Mouse (Mus musculus): ENCODE results near the gene Tas1r3. TPM values are rescaled to one million over a fixed set of nuclear protein-coding genes. Genes with fewer than 3 reads are reported as not detected.

Gene Tas1r3
- 0.29 and 0.43 TPM in 2 replicates for polyA plus RNA-seq (2016; fragmentation: Nextera tagmentation; extraction: Ambion mirVana)

GRCm38 (mm10) chr4:155863001-155863400 lies at the start of gene Tas1r3:
TSS of gene Tas1r3 (minus strand) at chr4:155863362.
- Histone ChIP-seq H3K4me3 (no peak within 1 kb of the TSS), H3K27me3 (replicated peaks; ENCODE audit: low read depth, poor library complexity, severe bottlenecking) (no peaks in the 10 kb centered on the region), H3K36me3 (replicated peaks) (peaks cover 66% of the 10 kb centered on the region), H3K9me3 (no peaks in the 10 kb centered on the region), H3K27ac (replicated peaks) (no peak within 1 kb of the TSS), H3K4me1 (no peaks in the 10 kb centered on the region)
- no peak for DNase-seq (ENCODE audit: low spot score)
- 81% methylated on average over 5 of the region's 5 CpGs for WGBS

- H3K27ac ChIP-seq (replicated peaks), result no peak overlapping the region
- H3K4me1 ChIP-seq, result no peaks in the 10 kb centered on the region; the same call in 1 of the 2 replicates
- no peak for DNase-seq (ENCODE audit: low spot score)
- WGBS, result 90% methylated on average over 4 of the region's 4 CpGs
- H3K36me3 ChIP-seq (replicated peaks), result peaks cover 37% of the 10 kb centered on the region
- no peaks in the 10 kb centered on the region for H3K27me3 ChIP-seq (replicated peaks; ENCODE audit: low read depth, poor library complexity, severe bottlenecking)
- no peak overlapping the region for H3K4me3 ChIP-seq
- no peaks in the 10 kb centered on the region for H3K9me3 ChIP-seq
Measured at GRCm38 (mm10) chr4:155908751-155909150, 45.6 kb upstream of the Tas1r3 start.

DNA sequence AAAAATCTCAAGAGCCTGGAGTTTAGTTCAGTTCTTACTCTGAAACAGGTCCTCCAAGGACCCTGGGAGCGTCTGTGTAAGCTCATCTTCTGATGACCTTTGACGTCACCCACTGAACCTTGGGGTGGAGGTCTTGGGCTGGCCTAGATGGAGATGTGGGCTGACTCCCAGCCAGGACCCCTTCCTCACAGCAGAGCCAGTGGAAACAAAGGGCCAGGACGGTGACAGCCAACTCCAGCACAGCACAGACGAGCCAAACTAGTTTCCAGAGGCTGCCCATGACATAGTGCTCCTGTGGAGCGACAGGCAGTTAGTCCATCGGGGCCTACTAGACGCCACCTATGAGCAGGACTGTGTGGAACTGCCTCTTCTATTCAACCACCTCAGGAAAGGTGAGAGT lies 45.1 kb upstream of the Tas1r3 start:
- Histone ChIP-seq H3K27ac (replicated peaks) (no peak overlapping the region), H3K9me3 (no peaks in the 10 kb centered on the region), H3K27me3 (replicated peaks; ENCODE audit: low read depth, poor library complexity, severe bottlenecking) (no peaks in the 10 kb centered on the region), H3K36me3 (replicated peaks) (peaks cover 41% of the 10 kb centered on the region), H3K4me1 (no peaks in the 10 kb centered on the region; the same call in 1 of the 2 replicates), H3K4me3 (no peak overlapping the region)
- no peak for DNase-seq (ENCODE audit: low spot score)
- WGBS, result 79% methylated on average over 7 of the region's 7 CpGs

DNA sequence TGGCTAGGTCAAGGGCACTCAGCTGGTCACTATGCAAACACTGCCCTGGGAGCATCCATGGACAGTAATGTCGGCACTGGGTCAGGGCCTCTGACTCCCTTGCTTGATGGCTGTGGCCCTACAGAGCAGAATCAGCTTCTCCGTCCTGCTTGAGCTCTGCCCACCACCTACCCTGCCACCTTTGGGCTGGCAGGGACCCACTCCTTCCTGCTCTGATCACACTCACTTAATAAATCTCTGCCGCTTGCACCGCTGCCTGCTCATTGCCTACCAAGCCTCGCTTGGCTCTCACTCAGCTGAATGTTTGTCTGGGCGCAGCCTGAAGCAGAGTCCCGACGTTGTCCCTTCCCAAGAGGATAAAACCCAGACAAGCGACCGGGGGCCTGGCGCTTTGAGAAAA lies 43.8 kb upstream of the Tas1r3 start:
- Histone ChIP-seq H3K4me1 (no peaks in the 10 kb centered on the region; the same call in 1 of the 2 replicates), H3K9me3 (no peaks in the 10 kb centered on the region), H3K27me3 (replicated peaks; ENCODE audit: low read depth, poor library complexity, severe bottlenecking) (no peaks in the 10 kb centered on the region), H3K4me3 (no peak overlapping the region), H3K27ac (replicated peaks) (no peak overlapping the region), H3K36me3 (replicated peaks) (peaks cover 54% of the 10 kb centered on the region)
- WGBS, result 87% methylated on average over 11 of the region's 11 CpGs
- no peak for DNase-seq (ENCODE audit: low spot score)

GRCm38 (mm10) chr4:155906125-155906524 lies 43.0 kb upstream of the Tas1r3 start:
- no peak for DNase-seq (ENCODE audit: low spot score)
- Histone ChIP-seq H3K4me1 (no peaks in the 10 kb centered on the region; the same call in 1 of the 2 replicates), H3K36me3 (replicated peaks) (peaks cover 63% of the 10 kb centered on the region), H3K27me3 (replicated peaks; ENCODE audit: low read depth, poor library complexity, severe bottlenecking) (no peaks in the 10 kb centered on the region), H3K4me3 (no peak overlapping the region), H3K9me3 (no peaks in the 10 kb centered on the region), H3K27ac (replicated peaks) (no peak overlapping the region)
- 83% methylated on average over 9 of the region's 9 CpGs for WGBS

DNA sequence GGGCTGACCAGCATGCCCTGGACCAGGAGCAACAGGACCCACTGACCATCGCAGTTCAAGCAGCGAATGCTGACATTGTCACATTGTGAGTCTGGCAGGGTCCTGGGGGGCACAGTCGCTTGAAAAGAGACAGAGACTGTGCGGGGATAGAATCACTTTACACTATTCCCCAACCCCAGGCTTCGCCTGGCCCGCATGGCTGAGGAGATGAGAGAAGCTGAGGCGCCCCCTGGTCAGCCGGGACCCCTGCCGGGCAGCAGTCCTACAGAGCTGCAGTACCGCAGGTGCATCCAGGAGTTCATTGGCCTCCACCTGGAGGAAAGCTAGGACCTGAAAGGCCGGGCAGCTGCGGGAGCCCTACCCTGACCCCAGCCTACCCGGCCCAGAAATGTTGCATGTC lies 42.5 kb upstream of the Tas1r3 start:
- WGBS, result 85% methylated on average over 13 of the region's 13 CpGs
- H3K27ac ChIP-seq (replicated peaks), result no peak overlapping the region
- no peak overlapping the region for H3K4me3 ChIP-seq
- peaks cover 68% of the 10 kb centered on the region for H3K36me3 ChIP-seq (replicated peaks)
- H3K9me3 ChIP-seq, result no peaks in the 10 kb centered on the region
- no peaks in the 10 kb centered on the region; the same call in 1 of the 2 replicates for H3K4me1 ChIP-seq
- H3K27me3 ChIP-seq (replicated peaks; ENCODE audit: low read depth, poor library complexity, severe bottlenecking), result no peaks in the 10 kb centered on the region
- no peak for DNase-seq (ENCODE audit: low spot score)

- Histone ChIP-seq H3K4me1 (no peaks in the 10 kb centered on the region; the same call in 1 of the 2 replicates), H3K4me3 (no peak overlapping the region), H3K36me3 (replicated peaks) (peaks cover 79% of the 10 kb centered on the region), H3K9me3 (no peaks in the 10 kb centered on the region), H3K27ac (replicated peaks) (no peak overlapping the region), H3K27me3 (replicated peaks; ENCODE audit: low read depth, poor library complexity, severe bottlenecking) (no peaks in the 10 kb centered on the region)
- WGBS, result 88% methylated on average over 13 of the region's 13 CpGs
- no peak for DNase-seq (ENCODE audit: low spot score)
Measured at GRCm38 (mm10) chr4:155904318-155905102, 41.3 kb upstream of the Tas1r3 start.

DNA sequence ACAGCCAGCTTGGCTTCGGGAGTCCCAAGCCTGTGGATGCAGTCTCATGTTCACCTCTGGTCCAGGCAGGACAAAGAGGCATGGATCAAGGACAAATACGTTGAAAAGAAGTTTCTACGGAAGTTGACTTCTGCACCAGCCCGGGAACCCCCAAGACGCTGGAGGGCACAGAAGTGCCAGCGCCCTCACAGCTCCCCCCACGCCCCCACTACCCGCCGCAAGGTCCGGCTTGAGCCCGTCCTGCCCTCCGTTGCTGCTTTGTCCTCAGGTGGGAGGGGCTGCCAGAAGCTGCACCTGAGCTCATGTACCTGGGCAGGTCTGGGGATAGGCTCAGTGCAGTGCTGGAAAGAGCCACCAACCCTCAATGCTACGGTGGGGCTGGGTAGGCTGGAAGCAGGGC lies 40.1 kb upstream of the Tas1r3 start:
- Histone ChIP-seq H3K4me3 (no peak overlapping the region), H3K9me3 (no peaks in the 10 kb centered on the region), H3K4me1 (no peaks in the 10 kb centered on the region; the same call in 1 of the 2 replicates), H3K27me3 (replicated peaks; ENCODE audit: low read depth, poor library complexity, severe bottlenecking) (no peaks in the 10 kb centered on the region), H3K36me3 (replicated peaks) (peaks cover 92% of the 10 kb centered on the region), H3K27ac (replicated peaks) (no peak overlapping the region)
- no peak for DNase-seq (ENCODE audit: low spot score)
- WGBS, result 93% methylated on average over 13 of the region's 13 CpGs

- DNase-seq (ENCODE audit: low spot score), result no peak
- H3K4me3 ChIP-seq, result no peak overlapping the region
- H3K9me3 ChIP-seq, result no peaks in the 10 kb centered on the region
- no peaks in the 10 kb centered on the region for H3K27me3 ChIP-seq (replicated peaks; ENCODE audit: low read depth, poor library complexity, severe bottlenecking)
- H3K36me3 ChIP-seq (replicated peaks), result peaks cover 95% of the 10 kb centered on the region
- 89% methylated on average over 3 of the region's 3 CpGs for WGBS
- H3K27ac ChIP-seq (replicated peaks), result no peak overlapping the region
- no peaks in the 10 kb centered on the region; the same call in 1 of the 2 replicates for H3K4me1 ChIP-seq
Measured at GRCm38 (mm10) chr4:155901205-155901604, 38.0 kb upstream of the Tas1r3 start.

GRCm38 (mm10) chr4:155899355-155899754 lies 36.2 kb upstream of the Tas1r3 start:
- Histone ChIP-seq H3K36me3 (replicated peaks) (peaks cover 82% of the 10 kb centered on the region), H3K9me3 (no peaks in the 10 kb centered on the region), H3K27me3 (replicated peaks; ENCODE audit: low read depth, poor library complexity, severe bottlenecking) (no peaks in the 10 kb centered on the region), H3K4me3 (no peak overlapping the region), H3K4me1 (peaks cover 12% of the 10 kb centered on the region), H3K27ac (replicated peaks) (no peak overlapping the region)
- no peak for DNase-seq (ENCODE audit: low spot score)
- 94% methylated on average over 7 of the region's 7 CpGs for WGBS

DNA sequence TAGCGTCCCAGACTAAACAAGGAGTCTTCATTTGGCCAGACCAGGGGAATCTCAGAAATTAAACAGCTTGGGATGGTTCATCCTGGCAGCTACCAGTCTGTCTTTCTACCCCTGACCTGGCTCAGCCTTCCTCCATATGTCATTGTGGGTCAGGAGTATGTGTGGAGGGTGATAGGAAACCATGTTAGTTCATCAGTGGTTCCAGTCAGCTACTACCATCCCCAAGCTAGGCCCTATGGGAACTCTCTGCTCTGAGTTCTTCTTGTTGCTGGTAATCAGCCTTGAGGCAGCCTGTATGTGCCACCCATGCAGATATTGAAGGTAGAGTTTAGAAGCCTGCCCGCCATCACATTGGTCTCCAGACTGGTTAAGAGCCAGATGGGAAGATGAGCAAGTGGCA lies 35.2 kb upstream of the Tas1r3 start:
- Histone ChIP-seq H3K27ac (replicated peaks) (no peak overlapping the region), H3K4me3 (no peak overlapping the region), H3K27me3 (replicated peaks; ENCODE audit: low read depth, poor library complexity, severe bottlenecking) (no peaks in the 10 kb centered on the region), H3K4me1 (peaks cover 23% of the 10 kb centered on the region), H3K36me3 (replicated peaks) (peaks cover 72% of the 10 kb centered on the region), H3K9me3 (no peaks in the 10 kb centered on the region)
- DNase-seq (ENCODE audit: low spot score), result no peak
- WGBS, result 91% methylated on average over 2 of the region's 2 CpGs

- H3K36me3 ChIP-seq (replicated peaks), result peaks cover 53% of the 10 kb centered on the region
- peaks cover 33% of the 10 kb centered on the region for H3K4me1 ChIP-seq
- H3K27me3 ChIP-seq (replicated peaks; ENCODE audit: low read depth, poor library complexity, severe bottlenecking), result no peaks in the 10 kb centered on the region
- no peaks in the 10 kb centered on the region for H3K9me3 ChIP-seq
- H3K4me3 ChIP-seq, result no peak overlapping the region
- H3K27ac ChIP-seq (replicated peaks), result no peak overlapping the region
- whole genome bisulfite sequencing, result 94% methylated on average over 12 of the region's 12 CpGs
- no peak for DNase-seq (ENCODE audit: low spot score)
Measured at GRCm38 (mm10) chr4:155896461-155896860, 33.3 kb upstream of the Tas1r3 start.

GRCm38 (mm10) chr4:155895826-155896225 lies 32.7 kb upstream of the Tas1r3 start:
- 92% methylated on average over 4 of the region's 4 CpGs for WGBS
- 0 out of 2 replicates have a peak overlapping the region, but pooled peaks have one; percentile 2 for H3K4me3 ChIP-seq
- H3K9me3 ChIP-seq, result no peaks in the 10 kb centered on the region
- no peak overlapping the region for H3K27ac ChIP-seq (replicated peaks)
- H3K27me3 ChIP-seq (replicated peaks; ENCODE audit: low read depth, poor library complexity, severe bottlenecking), result no peaks in the 10 kb centered on the region
- DNase-seq (ENCODE audit: low spot score), result no peak
- peaks cover 37% of the 10 kb centered on the region for H3K4me1 ChIP-seq
- H3K36me3 ChIP-seq (replicated peaks), result peaks cover 47% of the 10 kb centered on the region

All from embryonic facial prominence, embryonic 10.5 days (tissue).